ENCODE assay signal across 8 mouse cellular contexts in genomic region chr11:115435596-115436337, GRCm38 (mm10). TPM values are rescaled to one million over a fixed set of nuclear protein-coding genes. Genes with fewer than 3 reads are reported as not detected.
DNase-seq lines count a peak whose midpoint lies in the region; ATAC-seq and TF ChIP-seq lines count a peak whose summit lies in the region.
"Had no signal": no experiment of that assay in that cellular context is flagged by ENCODE, and none has a peak within 500 bp of the region (broad histone marks: within the 10 kb centered on the region; RNA-seq: fewer than 3 reads in every experiment).

No protein-coding gene starts in this region.

- 5% methylated on average over 31 of the region's 31 CpGs for WGBS in heart, embryonic 12.5 days
- 7% methylated on average over 31 of the region's 31 CpGs for WGBS in limb, embryonic 14.5 days
- 4% methylated on average over 31 of the region's 31 CpGs for WGBS in stomach, embryonic 14.5 days

- no peak for ATAC-seq in megakaryocyte, adult 5-6 weeks (ENCODE audit: poor library complexity, severe bottlenecking)
- ATAC-seq in heart, embryonic 12.5 days (ENCODE audit: insufficient number of reproducible peaks, low FRiP score), result no peak
- peak; percentile 58; the same call in 1 of the 2 replicates for ATAC-seq in limb, embryonic 14.5 days (ENCODE audit: low FRiP score, low read depth)
- no peak; the same call in 1 of the 2 replicates for ATAC-seq in stomach, embryonic 14.5 days (ENCODE audit: insufficient number of reproducible peaks, insufficient read depth, low FRiP score, low read depth)

- TF ChIP-seq POLR2A in limb, embryonic 14.5 days (IDR thresholded peaks at IDR 0.05; ENCODE audit: borderline replicate concordance, extremely low read depth, insufficient read depth, insufficient read length), result no peak

- H3K4me3 ChIP-seq in megakaryocyte, embryonic 14.5 days (replicated peaks), result peak overlapping the region; percentile 10
- H3K4me3 ChIP-seq in heart, embryonic 12.5 days, result peak overlapping the region; percentile 43
- H3K4me3 ChIP-seq in limb, embryonic 14.5 days (replicated peaks; ENCODE audit: low read length), result peak overlapping the region; percentile 32
- peak overlapping the region; percentile 20 for H3K4me3 ChIP-seq in stomach, embryonic 14.5 days (ENCODE audit: low read depth, low read length)
- H3K4me3 ChIP-seq: myocyte had no signal

- H3K27ac ChIP-seq in heart, embryonic 12.5 days (ENCODE audit: poor library complexity, severe bottlenecking), result no peak overlapping the region
- H3K27ac ChIP-seq in limb, embryonic 14.5 days (replicated peaks; ENCODE audit: low read depth, low read length), result no peak overlapping the region
- H3K27ac ChIP-seq in stomach, embryonic 14.5 days (ENCODE audit: low read length), result no peak overlapping the region

- H3K27me3 ChIP-seq in megakaryocyte, embryonic 14.5 days (replicated peaks), result peaks cover 80% of the 10 kb centered on the region
- no peaks in the 10 kb centered on the region for H3K27me3 ChIP-seq in heart, embryonic 12.5 days (replicated peaks)
- no peaks in the 10 kb centered on the region for H3K27me3 ChIP-seq in limb, embryonic 14.5 days (ENCODE audit: control insufficient read depth, insufficient read depth, low read length)
- no peaks in the 10 kb centered on the region for H3K27me3 ChIP-seq in stomach, embryonic 14.5 days (ENCODE audit: control insufficient read depth, insufficient read depth, low read length)

- peak overlapping the region; percentile 74 for H3K4me2 ChIP-seq in heart, embryonic 12.5 days
- H3K4me2 ChIP-seq in limb, embryonic 14.5 days (replicated peaks; ENCODE audit: low read depth, low read length, severe bottlenecking), result peak overlapping the region; percentile 53
- peak overlapping the region; percentile 55 for H3K4me2 ChIP-seq in stomach, embryonic 14.5 days (replicated peaks; ENCODE audit: low read depth, low read length)

- peaks cover 22% of the 10 kb centered on the region for H3K36me3 ChIP-seq in megakaryocyte, embryonic 14.5 days (replicated peaks; ENCODE audit: low read length)
- peaks cover 22% of the 10 kb centered on the region for H3K36me3 ChIP-seq in heart, embryonic 12.5 days
- H3K36me3 ChIP-seq in limb, embryonic 14.5 days (ENCODE audit: control insufficient read depth, insufficient read depth, low read length), result peaks cover 21% of the 10 kb centered on the region
- peaks cover 16% of the 10 kb centered on the region for H3K36me3 ChIP-seq in stomach, embryonic 14.5 days (ENCODE audit: control insufficient read depth, insufficient read depth, low read length)

- DNase-seq in cerebellum, postnatal 14 days, result peak; percentile 77 to 81
- DNase-seq in limb, embryonic 14.5 days (ENCODE audit: low spot score), result peak; percentile 21
- no peak for DNase-seq in frontal cortex, adult 2 months (ENCODE audit: extremely low spot score in 1 of 2, low spot score in 1 of 2)

- peak overlapping the region; percentile 66 for H3K9ac ChIP-seq in heart, embryonic 12.5 days
- peak overlapping the region; percentile 46 for H3K9ac ChIP-seq in limb, embryonic 14.5 days (ENCODE audit: low read depth, low read length, severe bottlenecking)
- no peak overlapping the region for H3K9ac ChIP-seq in stomach, embryonic 14.5 days (replicated peaks; ENCODE audit: low read depth, low read length)

- H3K9me3 ChIP-seq in megakaryocyte, embryonic 14.5 days, result peaks cover 14% of the 10 kb centered on the region
- peaks cover 9% of the 10 kb centered on the region for H3K9me3 ChIP-seq in heart, embryonic 12.5 days (replicated peaks)
- no peaks in the 10 kb centered on the region for H3K9me3 ChIP-seq in limb, embryonic 14.5 days (ENCODE audit: control insufficient read depth, low read length)
- no peaks in the 10 kb centered on the region for H3K9me3 ChIP-seq in stomach, embryonic 14.5 days (ENCODE audit: control insufficient read depth, low read depth, low read length)

- peaks cover 19% of the 10 kb centered on the region for H3K4me1 ChIP-seq in megakaryocyte, embryonic 14.5 days
- H3K4me1 ChIP-seq in heart, embryonic 12.5 days (replicated peaks), result peaks cover 18% of the 10 kb centered on the region
- peaks cover 9% of the 10 kb centered on the region; the same call in 1 of the 2 replicates for H3K4me1 ChIP-seq in limb, embryonic 14.5 days (ENCODE audit: control insufficient read depth, insufficient read depth, low read length)
- peaks cover 10% of the 10 kb centered on the region for H3K4me1 ChIP-seq in stomach, embryonic 14.5 days (ENCODE audit: control insufficient read depth, insufficient read depth, low read length)

RNA-seq across cellular contexts. Expression of gene Trim80, which starts 4.6 kb away (rescaled TPM):
- polyA plus RNA-seq in megakaryocyte, embryonic 14.5 days (2012; ENCODE audit: insufficient read depth, low replicate concordance), result not detected in 2 replicates
- total RNA-seq in megakaryocyte, adult 5-6 weeks (2015), result not detected in 2 replicates
- total RNA-seq in megakaryocyte, adult 5-6 weeks (2017), result not detected in 2 replicates
- 0.19 and 0.35 TPM in 2 replicates for polyA plus RNA-seq in heart, embryonic 12.5 days (2016; fragmentation: Nextera tagmentation; extraction: Ambion mirVana)
- polyA plus RNA-seq in limb, embryonic 14.5 days (2012; rRNA removed), result not detected in 2 replicates
- polyA plus RNA-seq in limb, embryonic 14.5 days (2014; fragmentation: Nextera tagmentation; extraction: Ambion mirVana), result 0.15 TPM in 1 of 2 replicates, not detected in the other
- polyA plus RNA-seq in stomach, embryonic 14.5 days (2014; fragmentation: Nextera tagmentation; extraction: Ambion mirVana), result not detected in 2 replicates
- polyA plus RNA-seq in frontal cortex, adult 2 months (2012; rRNA removed), result 0.06 and 0.17 TPM in 2 replicates
- polyA plus RNA-seq: myocyte had no signal

RNA-seq across cellular contexts. Expression of gene Kctd2, which starts 15.8 kb away (rescaled TPM):
- polyA plus RNA-seq in megakaryocyte, embryonic 14.5 days (2012; ENCODE audit: insufficient read depth, low replicate concordance), result 13.7 and 36.5 TPM in 2 replicates
- 19.6 and 21.2 TPM in 2 replicates for total RNA-seq in megakaryocyte, adult 5-6 weeks (2015)
- 14.5 and 16.8 TPM in 2 replicates for total RNA-seq in megakaryocyte, adult 5-6 weeks (2017)
- 16.0 and 17.5 TPM in 2 replicates for polyA plus RNA-seq in heart, embryonic 12.5 days (2016; fragmentation: Nextera tagmentation; extraction: Ambion mirVana)
- polyA plus RNA-seq in limb, embryonic 14.5 days (2012; rRNA removed), result 30.0 and 30.5 TPM in 2 replicates
- 26.3 and 27.8 TPM in 2 replicates for polyA plus RNA-seq in limb, embryonic 14.5 days (2014; fragmentation: Nextera tagmentation; extraction: Ambion mirVana)
- polyA plus RNA-seq in stomach, embryonic 14.5 days (2014; fragmentation: Nextera tagmentation; extraction: Ambion mirVana), result 9.5 and 12.3 TPM in 2 replicates
- 71.8 and 78.7 TPM in 2 replicates for polyA plus RNA-seq in frontal cortex, adult 2 months (2012; rRNA removed)

RNA-seq across cellular contexts. Expression of gene Atp5h, which starts 16.0 kb away (rescaled TPM):
- 10.1 and 109 TPM in 2 replicates for polyA plus RNA-seq in megakaryocyte, embryonic 14.5 days (2012; ENCODE audit: insufficient read depth, low replicate concordance)
- total RNA-seq in megakaryocyte, adult 5-6 weeks (2015), result 740 and 790 TPM in 2 replicates
- total RNA-seq in megakaryocyte, adult 5-6 weeks (2017), result 901 and 1,038 TPM in 2 replicates
- polyA plus RNA-seq in heart, embryonic 12.5 days (2016; fragmentation: Nextera tagmentation; extraction: Ambion mirVana), result 1,576 and 1,627 TPM in 2 replicates
- 294 and 427 TPM in 2 replicates for polyA plus RNA-seq in limb, embryonic 14.5 days (2012; rRNA removed)
- 870 and 933 TPM in 2 replicates for polyA plus RNA-seq in limb, embryonic 14.5 days (2014; fragmentation: Nextera tagmentation; extraction: Ambion mirVana)
- polyA plus RNA-seq in stomach, embryonic 14.5 days (2014; fragmentation: Nextera tagmentation; extraction: Ambion mirVana), result 832 and 848 TPM in 2 replicates
- 785 and 842 TPM in 2 replicates for polyA plus RNA-seq in frontal cortex, adult 2 months (2012; rRNA removed)

RNA-seq across cellular contexts. Expression of gene Slc16a5, which starts 26.5 kb away (rescaled TPM):
- not detected in 2 replicates for polyA plus RNA-seq in megakaryocyte, embryonic 14.5 days (2012; ENCODE audit: insufficient read depth, low replicate concordance)
- total RNA-seq in megakaryocyte, adult 5-6 weeks (2015), result 0.09 and 0.42 TPM in 2 replicates
- total RNA-seq in megakaryocyte, adult 5-6 weeks (2017), result 0.08 and 0.15 TPM in 2 replicates
- polyA plus RNA-seq in heart, embryonic 12.5 days (2016; fragmentation: Nextera tagmentation; extraction: Ambion mirVana), result 0.17 TPM in 1 of 2 replicates, not detected in the other
- polyA plus RNA-seq in limb, embryonic 14.5 days (2012; rRNA removed), result 0.04 and 0.08 TPM in 2 replicates
- polyA plus RNA-seq in limb, embryonic 14.5 days (2014; fragmentation: Nextera tagmentation; extraction: Ambion mirVana), result not detected in 2 replicates
- polyA plus RNA-seq in stomach, embryonic 14.5 days (2014; fragmentation: Nextera tagmentation; extraction: Ambion mirVana), result 0.32 and 1.0 TPM in 2 replicates
- 0.06 TPM in 1 of 2 replicates, not detected in the other for polyA plus RNA-seq in frontal cortex, adult 2 months (2012; rRNA removed)

RNA-seq across cellular contexts. Expression of gene Mrpl58, which starts 32.2 kb away (rescaled TPM):
- polyA plus RNA-seq in megakaryocyte, embryonic 14.5 days (2012; ENCODE audit: insufficient read depth, low replicate concordance), result 67.6 and 78.3 TPM in 2 replicates
- 122 and 124 TPM in 2 replicates for total RNA-seq in megakaryocyte, adult 5-6 weeks (2015)
- 86.9 and 95.9 TPM in 2 replicates for total RNA-seq in megakaryocyte, adult 5-6 weeks (2017)
- 156 and 162 TPM in 2 replicates for polyA plus RNA-seq in heart, embryonic 12.5 days (2016; fragmentation: Nextera tagmentation; extraction: Ambion mirVana)
- polyA plus RNA-seq in limb, embryonic 14.5 days (2012; rRNA removed), result 76.7 and 92.2 TPM in 2 replicates
- 169 and 181 TPM in 2 replicates for polyA plus RNA-seq in limb, embryonic 14.5 days (2014; fragmentation: Nextera tagmentation; extraction: Ambion mirVana)
- polyA plus RNA-seq in stomach, embryonic 14.5 days (2014; fragmentation: Nextera tagmentation; extraction: Ambion mirVana), result 206 and 208 TPM in 2 replicates
- 129 and 134 TPM in 2 replicates for polyA plus RNA-seq in frontal cortex, adult 2 months (2012; rRNA removed)

Comparison
In these comparisons a context has a peak if more than half of its experiments do, and no peak if none do; other contexts are left out.
1. DNase-seq: peak in cerebellum, postnatal 14 days (2 of 2) and limb, embryonic 14.5 days (single experiment); none in frontal cortex, adult 2 months (0 of 2).
2. Peak in every context shown above with its lines, with median percentiles within 50 percentile points of each other: H3K4me3 ChIP-seq and H3K4me2 ChIP-seq.